In genomic region chr6:124795781-124796180, GRCm38 (mm10) we compare ENCODE assay signal across 22 mouse cellular contexts. TPM values are rescaled to one million over a fixed set of nuclear protein-coding genes. Genes with fewer than 3 reads are reported as not detected.
A peak's percentile ranks its signal among the peaks of the same experiment; 100 is the strongest.
DNase-seq lines count a peak whose midpoint lies in the region; ATAC-seq and TF ChIP-seq lines count a peak whose summit lies in the region.
"Had no signal": no experiment of that assay in that cellular context is flagged by ENCODE, and none has a peak within 500 bp of the region (broad histone marks: within the 10 kb centered on the region; RNA-seq: fewer than 3 reads in every experiment).

No protein-coding gene starts in this region.

- no peak overlapping the region for H3K4me2 ChIP-seq in embryonic facial prominence, embryonic 15.5 days (replicated peaks)
- H3K4me2 ChIP-seq in kidney, embryonic 16.5 days (replicated peaks; ENCODE audit: low read depth, low read length), result no peak overlapping the region
- H3K4me2 ChIP-seq: embryonic facial prominence, embryonic 12.5 days; hindbrain, embryonic 12.5 days; limb, embryonic 12.5 days; midbrain, embryonic 12.5 days had no signal

- H3K36me3 ChIP-seq in embryonic facial prominence, embryonic 15.5 days, result no peaks in the 10 kb centered on the region
- peaks cover 20% of the 10 kb centered on the region for H3K36me3 ChIP-seq in embryonic facial prominence, embryonic 10.5 days (replicated peaks)
- peaks cover 3% of the 10 kb centered on the region; the same call in 1 of the 2 replicates for H3K36me3 ChIP-seq in ES-E14 (ENCODE audit: control insufficient read depth, insufficient read depth, low read length, poor library complexity, severe bottlenecking)
- H3K36me3 ChIP-seq in kidney, embryonic 16.5 days (ENCODE audit: insufficient read depth, low read length), result no peaks in the 10 kb centered on the region
- H3K36me3 ChIP-seq: embryonic facial prominence, embryonic 12.5 days; hindbrain, embryonic 12.5 days; limb, embryonic 12.5 days; midbrain, embryonic 12.5 days had no signal

- no peak overlapping the region for H3K9ac ChIP-seq in embryonic facial prominence, embryonic 15.5 days
- no peak overlapping the region for H3K9ac ChIP-seq in ES-E14 (ENCODE audit: insufficient read depth, low read depth, low read length, poor library complexity, severe bottlenecking)
- H3K9ac ChIP-seq in kidney, embryonic 16.5 days (replicated peaks; ENCODE audit: low read length), result no peak overlapping the region
- H3K9ac ChIP-seq: embryonic facial prominence, embryonic 12.5 days; hindbrain, embryonic 12.5 days; limb, embryonic 12.5 days; midbrain, embryonic 12.5 days had no signal

- in situ Hi-C loops in ES-E14 (cut with MboI; ENCODE audit: low sequenced_read_pairs in 2 of 2, unreplicated experiment in 2 of 2), result no loop called here

- no peak for DNase-seq in embryonic facial prominence, embryonic 10.5 days (ENCODE audit: low spot score)
- DNase-seq in ES-E14 (ENCODE audit: low read depth, low spot score), result no peak
- no peak for DNase-seq in heart, adult 18-20 months
- DNase-seq in cerebellum, postnatal 14 days, result no peak
- no peak for DNase-seq in right cerebral cortex, postnatal 10 days (ENCODE audit: low spot score in 2 of 2)
- DNase-seq: adrenal gland, postnatal 10 days; cerebellum, adult 11 months; heart, adult 11 months; lung, adult 2 months; lung, postnatal 36 days; retina, postnatal 1 day; thymus, postnatal 4 days had no signal

- no peak for ATAC-seq in embryonic facial prominence, embryonic 15.5 days (ENCODE audit: insufficient number of reproducible peaks, low FRiP score, low TSS enrichment, low read depth)
- ATAC-seq in kidney, embryonic 16.5 days (ENCODE audit: low FRiP score, low TSS enrichment), result peak; percentile 69; the same call in 1 of the 2 replicates
- peak; percentile 34; the same call in 1 of the 2 replicates for ATAC-seq in megakaryocyte-erythroid progenitor cell, adult 5-6 weeks (replicated peaks; ENCODE audit: low FRiP score, low TSS enrichment, poor library complexity, severe bottlenecking)
- ATAC-seq: forebrain, embryonic 16.5 days; inflammation-experienced regulatory T-cells, adult 6 months had no signal

- no peaks in the 10 kb centered on the region for H3K27me3 ChIP-seq in embryonic facial prominence, embryonic 15.5 days
- H3K27me3 ChIP-seq in embryonic facial prominence, embryonic 10.5 days (replicated peaks; ENCODE audit: low read depth, poor library complexity, severe bottlenecking), result no peaks in the 10 kb centered on the region
- H3K27me3 ChIP-seq in kidney, embryonic 16.5 days (ENCODE audit: insufficient read depth, low read length), result no peaks in the 10 kb centered on the region
- H3K27me3 ChIP-seq: embryonic facial prominence, embryonic 12.5 days; hindbrain, embryonic 12.5 days; limb, embryonic 12.5 days; midbrain, embryonic 12.5 days had no signal

- H3K4me3 ChIP-seq in embryonic facial prominence, embryonic 15.5 days (replicated peaks), result no peak overlapping the region
- H3K4me3 ChIP-seq in embryonic facial prominence, embryonic 10.5 days, result no peak overlapping the region
- no peak overlapping the region for H3K4me3 ChIP-seq in ES-E14 (ENCODE audit: insufficient read depth in 1 of 2, low read depth in 1 of 2, low read length in 2 of 2, poor library complexity in 1 of 2, severe bottlenecking in 1 of 2)
- H3K4me3 ChIP-seq in kidney, embryonic 16.5 days (ENCODE audit: low read length), result no peak overlapping the region
- H3K4me3 ChIP-seq: embryonic facial prominence, embryonic 12.5 days; hindbrain, embryonic 12.5 days; limb, embryonic 12.5 days; midbrain, embryonic 12.5 days had no signal

- H3K27ac ChIP-seq in embryonic facial prominence, embryonic 15.5 days (replicated peaks), result 0 out of 2 replicates have a peak overlapping the region, but pooled peaks have one; percentile 59
- H3K27ac ChIP-seq in embryonic facial prominence, embryonic 10.5 days (replicated peaks), result no peak overlapping the region
- H3K27ac ChIP-seq in ES-E14 (ENCODE audit: insufficient read depth, low read depth, low read length, poor library complexity, severe bottlenecking), result peak overlapping the region; percentile 53
- peak overlapping the region; percentile 91 for H3K27ac ChIP-seq in kidney, embryonic 16.5 days (ENCODE audit: low read length)
- H3K27ac ChIP-seq: embryonic facial prominence, embryonic 12.5 days; hindbrain, embryonic 12.5 days; limb, embryonic 12.5 days; midbrain, embryonic 12.5 days had no signal

- H3K4me1 ChIP-seq in embryonic facial prominence, embryonic 15.5 days, result no peaks in the 10 kb centered on the region
- H3K4me1 ChIP-seq in embryonic facial prominence, embryonic 10.5 days, result no peaks in the 10 kb centered on the region
- peaks cover 0 to 5% of the 10 kb centered on the region in 2 experiments; a peak in 2 of 4 replicates for H3K4me1 ChIP-seq in ES-E14 (ENCODE audit: control insufficient read depth in 2 of 2, insufficient read depth in 2 of 2, low read length in 2 of 2, poor library complexity in 1 of 2)
- H3K4me1 ChIP-seq in kidney, embryonic 16.5 days (ENCODE audit: insufficient read depth, low read length), result peaks cover 8% of the 10 kb centered on the region; the same call in 1 of the 2 replicates
- H3K4me1 ChIP-seq: embryonic facial prominence, embryonic 12.5 days; hindbrain, embryonic 12.5 days; limb, embryonic 12.5 days; midbrain, embryonic 12.5 days had no signal

- WGBS in embryonic facial prominence, embryonic 15.5 days, result 58% methylated on average over 4 of the region's 4 CpGs
- 79% methylated on average over 4 of the region's 4 CpGs for WGBS in embryonic facial prominence, embryonic 10.5 days
- WGBS in kidney, embryonic 16.5 days, result 70% methylated on average over 4 of the region's 4 CpGs

- H3K9me3 ChIP-seq in embryonic facial prominence, embryonic 15.5 days (replicated peaks), result no peaks in the 10 kb centered on the region
- no peaks in the 10 kb centered on the region for H3K9me3 ChIP-seq in embryonic facial prominence, embryonic 10.5 days
- no peaks in the 10 kb centered on the region for H3K9me3 ChIP-seq in ES-E14 (ENCODE audit: control insufficient read depth, insufficient read depth, low read depth, low read length)
- H3K9me3 ChIP-seq in kidney, embryonic 16.5 days (ENCODE audit: low read length), result no peaks in the 10 kb centered on the region
- H3K9me3 ChIP-seq: embryonic facial prominence, embryonic 12.5 days; hindbrain, embryonic 12.5 days; limb, embryonic 12.5 days; midbrain, embryonic 12.5 days had no signal

TF ChIP-seq in ES-E14, 5 proteins besides CTCF, POLR2A, EP300 and RAD21 (continues in another document):
- TF ChIP-seq HCFC1 (IDR thresholded peaks at IDR 0.05; ENCODE audit: borderline replicate concordance, insufficient read depth, low read length) (no peak), ZNF384 (IDR thresholded peaks at IDR 0.05; ENCODE audit: low read depth, low read length) (no peak), CHD2 (IDR thresholded peaks at IDR 0.05; ENCODE audit: low read depth, low read length) (no peak)

RNA-seq across cellular contexts. Expression of gene Spsb2, which starts 12.7 kb away (rescaled TPM):
- 16.4 and 17.5 TPM in 2 replicates for polyA plus RNA-seq in embryonic facial prominence, embryonic 15.5 days (2015; fragmentation: Nextera tagmentation; extraction: Ambion mirVana)
- 7.1 and 8.3 TPM in 2 replicates for polyA plus RNA-seq in embryonic facial prominence, embryonic 10.5 days (2016; fragmentation: Nextera tagmentation; extraction: Ambion mirVana)
- 6.3 and 10.1 TPM in 2 replicates for total RNA-seq in ES-E14 (2012; rRNA removed)
- polyA plus RNA-seq in kidney, embryonic 16.5 days (2015; fragmentation: Nextera tagmentation; extraction: Ambion mirVana), result 20.9 and 21.5 TPM in 2 replicates
- 1.9 and 5.1 TPM in 2 replicates for total RNA-seq in megakaryocyte-erythroid progenitor cell, adult 5-6 weeks (2014; fragmentation: Nextera tagmentation)
- total RNA-seq in megakaryocyte-erythroid progenitor cell, adult 5-6 weeks (2017), result 4.1 and 5.5 TPM in 2 replicates
- 1 to 10 TPM; 2.7 to 3.0 TPM for total RNA-seq in heart, adult 18-20 months (2021)

RNA-seq across cellular contexts. Expression of gene Lrrc23, which starts 16.3 kb away (rescaled TPM):
- polyA plus RNA-seq in embryonic facial prominence, embryonic 15.5 days (2015; fragmentation: Nextera tagmentation; extraction: Ambion mirVana), result 26.7 and 47.5 TPM in 2 replicates
- 0.50 and 0.74 TPM in 2 replicates for polyA plus RNA-seq in embryonic facial prominence, embryonic 10.5 days (2016; fragmentation: Nextera tagmentation; extraction: Ambion mirVana)
- 0.37 TPM in 1 of 2 replicates, not detected in the other for total RNA-seq in ES-E14 (2012; rRNA removed)
- 1.0 and 1.2 TPM in 2 replicates for polyA plus RNA-seq in kidney, embryonic 16.5 days (2015; fragmentation: Nextera tagmentation; extraction: Ambion mirVana)
- total RNA-seq in megakaryocyte-erythroid progenitor cell, adult 5-6 weeks (2014; fragmentation: Nextera tagmentation), result 0.77 TPM in 1 of 2 replicates, not detected in the other
- total RNA-seq in megakaryocyte-erythroid progenitor cell, adult 5-6 weeks (2017), result 6.7 TPM in 1 of 2 replicates, not detected in the other
- under 1 TPM; 0.55 to 0.82 TPM for total RNA-seq in heart, adult 18-20 months (2021)

RNA-seq across cellular contexts. Expression of gene Tpi1, which starts 18.3 kb away (rescaled TPM):
- polyA plus RNA-seq in embryonic facial prominence, embryonic 15.5 days (2015; fragmentation: Nextera tagmentation; extraction: Ambion mirVana), result 779 and 809 TPM in 2 replicates
- polyA plus RNA-seq in embryonic facial prominence, embryonic 10.5 days (2016; fragmentation: Nextera tagmentation; extraction: Ambion mirVana), result 829 and 899 TPM in 2 replicates
- 306 and 404 TPM in 2 replicates for total RNA-seq in ES-E14 (2012; rRNA removed)
- 851 and 866 TPM in 2 replicates for polyA plus RNA-seq in kidney, embryonic 16.5 days (2015; fragmentation: Nextera tagmentation; extraction: Ambion mirVana)
- total RNA-seq in megakaryocyte-erythroid progenitor cell, adult 5-6 weeks (2014; fragmentation: Nextera tagmentation), result 258 and 264 TPM in 2 replicates
- total RNA-seq in megakaryocyte-erythroid progenitor cell, adult 5-6 weeks (2017), result 179 and 201 TPM in 2 replicates
- 1,000 to 10,000 TPM in 1 of 2 experiments, 100 to 1,000 TPM in 1; 897 to 1,017 TPM for total RNA-seq in heart, adult 18-20 months (2021)

RNA-seq across cellular contexts. Expression of gene Eno2, which starts 26.3 kb away (rescaled TPM):
- 11.8 and 12.7 TPM in 2 replicates for polyA plus RNA-seq in embryonic facial prominence, embryonic 15.5 days (2015; fragmentation: Nextera tagmentation; extraction: Ambion mirVana)
- polyA plus RNA-seq in embryonic facial prominence, embryonic 10.5 days (2016; fragmentation: Nextera tagmentation; extraction: Ambion mirVana), result 2.3 and 2.4 TPM in 2 replicates
- total RNA-seq in ES-E14 (2012; rRNA removed), result 10.1 and 17.9 TPM in 2 replicates
- polyA plus RNA-seq in kidney, embryonic 16.5 days (2015; fragmentation: Nextera tagmentation; extraction: Ambion mirVana), result 10.9 and 15.3 TPM in 2 replicates
- 0.74 TPM in 1 of 2 replicates, not detected in the other for total RNA-seq in megakaryocyte-erythroid progenitor cell, adult 5-6 weeks (2014; fragmentation: Nextera tagmentation)
- total RNA-seq in megakaryocyte-erythroid progenitor cell, adult 5-6 weeks (2017), result not detected in 2 replicates
- 1 to 10 TPM; 2.5 to 2.7 TPM for total RNA-seq in heart, adult 18-20 months (2021)
- total RNA-seq: neutrophil, adult 5-6 weeks had no signal

RNA-seq across cellular contexts. Expression of gene Usp5, which starts 33.5 kb away (rescaled TPM):
- polyA plus RNA-seq in embryonic facial prominence, embryonic 15.5 days (2015; fragmentation: Nextera tagmentation; extraction: Ambion mirVana), result 140 and 141 TPM in 2 replicates
- polyA plus RNA-seq in embryonic facial prominence, embryonic 10.5 days (2016; fragmentation: Nextera tagmentation; extraction: Ambion mirVana), result 191 and 212 TPM in 2 replicates
- total RNA-seq in ES-E14 (2012; rRNA removed), result 149 and 150 TPM in 2 replicates
- 174 TPM in 2 replicates for polyA plus RNA-seq in kidney, embryonic 16.5 days (2015; fragmentation: Nextera tagmentation; extraction: Ambion mirVana)
- total RNA-seq in megakaryocyte-erythroid progenitor cell, adult 5-6 weeks (2014; fragmentation: Nextera tagmentation), result 85.0 and 100 TPM in 2 replicates
- total RNA-seq in megakaryocyte-erythroid progenitor cell, adult 5-6 weeks (2017), result 75.7 and 80.9 TPM in 2 replicates
- total RNA-seq in heart, adult 18-20 months (2021), result 10 to 100 TPM; 74.6 to 78.6 TPM
